Mouse (Mus musculus) ES-E14 (cell line): Measurements from ENCODE around the gene Kcnj1. TPM values are rescaled to one million over a fixed set of nuclear protein-coding genes. Genes with fewer than 3 reads are reported as not detected.
A peak's percentile ranks its signal among the peaks of the same experiment; 100 is the strongest.

Experiments
- DNase-seq: peaks from one replicate; pipeline ENCODE4 v3.0.0-alpha.2; 2013; ENCODE audit warnings: low read depth, low spot score
- H3K27ac ChIP-seq: 2 replicates; pipeline ENCODE4 v1.5.1; 2012; ENCODE audit warnings: low read depth, mild to moderate bottlenecking, low read length, moderate library complexity, mixed read lengths; ENCODE audit not compliant: poor library complexity, insufficient read depth, severe bottlenecking
- H3K36me3 ChIP-seq: 2 replicates; pipeline ENCODE4 v1.6.1; 2012; ENCODE audit warnings: mild to moderate bottlenecking, low read length, moderate library complexity, mixed read lengths; ENCODE audit not compliant: control insufficient read depth, poor library complexity, insufficient read depth, severe bottlenecking
- H3K4me1 ChIP-seq, 2 experiments: fragments of 150-350 bp in 1 of 2; sonication (generic) in 1 of 2; 2 replicates each; pipeline ENCODE4 v1.6.1; 2012; ENCODE audit warnings: low read length in 2 of 2, mild to moderate bottlenecking in 1 of 2, mixed read lengths in 1 of 2; ENCODE audit not compliant: control insufficient read depth in 2 of 2, insufficient read depth in 2 of 2, poor library complexity in 1 of 2
- H3K4me3 ChIP-seq, 2 experiments: fragments of 150-350 bp in 1 of 2; sonication (generic) in 1 of 2; 2 replicates each; pipeline ENCODE4 v1.5.1; 2012; ENCODE audit warnings: low read length in 2 of 2, low read depth in 1 of 2, mild to moderate bottlenecking in 1 of 2, mixed read lengths in 1 of 2; ENCODE audit not compliant: insufficient read depth in 1 of 2, poor library complexity in 1 of 2, severe bottlenecking in 1 of 2
- H3K9ac ChIP-seq: 2 replicates; pipeline ENCODE4 v1.6.1; 2012; ENCODE audit warnings: low read depth, mild to moderate bottlenecking, low read length, mixed read lengths; ENCODE audit not compliant: poor library complexity, insufficient read depth, severe bottlenecking
- H3K9me3 ChIP-seq: fragments of 150-350 bp; sonication (generic); 2 replicates; pipeline ENCODE4 v1.6.1; 2012; ENCODE audit warnings: low read depth, mild to moderate bottlenecking, low read length; ENCODE audit not compliant: control insufficient read depth, insufficient read depth
- CHD2 ChIP-seq: IDR thresholded peaks from 2 replicates; pipeline ENCODE4 v1.6.1; 2014; ENCODE audit warnings: mild to moderate bottlenecking, low read depth, low read length, inconsistent platforms
- HCFC1 ChIP-seq: IDR thresholded peaks from 2 replicates; pipeline ENCODE4 v1.6.1; 2012; ENCODE audit warnings: low read length, inconsistent platforms, borderline replicate concordance; ENCODE audit not compliant: insufficient read depth
- MAFK ChIP-seq: IDR thresholded peaks from 2 replicates; pipeline ENCODE4 v1.6.1; 2014; ENCODE audit warnings: mild to moderate bottlenecking, low read depth, low read length, inconsistent platforms; ENCODE audit not compliant: insufficient read depth
- ZC3H11A ChIP-seq: IDR thresholded peaks from 2 replicates; pipeline ENCODE4 v1.6.1; 2012; ENCODE audit warnings: low read depth, mild to moderate bottlenecking, inconsistent platforms, low read length, borderline replicate concordance
- ZNF384 ChIP-seq: IDR thresholded peaks from 2 replicates; pipeline ENCODE4 v1.6.1; 2012; ENCODE audit warnings: low read depth, low read length, inconsistent platforms
- in situ Hi-C, 2 experiments: fragments of 600-800 bp; cut with MboI; formaldehyde crosslinking; loops; one replicate each; pipeline ENCODE4 v1.15.1; 2025; ENCODE audit warnings: low sequenced_read_pairs in 2 of 2, inconsistent platforms in 1 of 2; ENCODE audit not compliant: unreplicated experiment in 2 of 2
- total RNA-seq: library from RNA; depleted of rRNA; stranded (reverse); fragments of 300-350 nt; gene quantifications from 2 replicates; pipeline ENCODE4 v1.2.3, GENCODE M21; 2012

Gene Kcnj1
- total RNA-seq, 1 experiment, result not detected

- no peak overlapping the region for H3K27ac ChIP-seq
- in situ Hi-C loops, result no loop called here
Observed at GRCm38 (mm10) chr9:32335389-32336150, 36.7 kb upstream of the Kcnj1 start.

GRCm38 (mm10) chr9:32340831-32341230, 31.5 kb upstream of the Kcnj1 start:
- no peak for DNase-seq
- in situ Hi-C loops, result loop anchor here in 1 of 2 experiments (10.0 kb wide), 1 partner anchor 66 kb away; no protein-coding TSS in a partner anchor
- TF ChIP-seq HCFC1, result no peak
- TF ChIP-seq ZC3H11A, result no peak
- no peak for TF ChIP-seq MAFK
- TF ChIP-seq ZNF384, result no peak
- no peak for TF ChIP-seq CHD2
- no peaks in the 10 kb centered on the region for H3K9me3 ChIP-seq
- no peak overlapping the region for H3K9ac ChIP-seq
- no peaks in the 10 kb centered on the region for H3K36me3 ChIP-seq
- H3K4me1 ChIP-seq, result peaks cover 0 to 5% of the 10 kb centered on the region in 2 experiments; a peak in 1 of 4 replicates
- no peak overlapping the region for H3K27ac ChIP-seq
- H3K4me3 ChIP-seq, result no peak overlapping the region

More at GRCm38 (mm10) chr9:32335389-32336150, 36.7 kb upstream of the Kcnj1 start:
- no peak for DNase-seq
- Histone ChIP-seq H3K9me3 (no peaks in the 10 kb centered on the region), H3K9ac (no peak overlapping the region), H3K36me3 (no peaks in the 10 kb centered on the region), H3K4me3 (no peak overlapping the region), H3K4me1 (no peaks in the 10 kb centered on the region)
- TF ChIP-seq ZNF384 (no peak), HCFC1 (no peak), ZC3H11A (no peak), CHD2 (no peak), MAFK (no peak)

- in situ Hi-C loops, result loop anchor here in 1 of 2 experiments (10.0 kb wide), 1 partner anchor 68 kb away; no protein-coding TSS in a partner anchor
- no peak overlapping the region for H3K4me3 ChIP-seq
- no peaks in the 10 kb centered on the region for H3K9me3 ChIP-seq
- H3K4me1 ChIP-seq, result peaks cover 0 to 7% of the 10 kb centered on the region in 2 experiments; a peak in 1 of 4 replicates
- no peaks in the 10 kb centered on the region for H3K36me3 ChIP-seq
- no peak for DNase-seq
- TF ChIP-seq HCFC1, result no peak
- no peak for TF ChIP-seq ZNF384
- H3K27ac ChIP-seq, result no peak overlapping the region
- no peak overlapping the region for H3K9ac ChIP-seq
Observed at GRCm38 (mm10) chr9:32342929-32343328, 29.4 kb upstream of the Kcnj1 start.

GRCm38 (mm10) chr9:32344051-32344450, 28.2 kb upstream of the Kcnj1 start, which contains the start of gene Kcnj5:
TSS of gene Kcnj5 (minus strand) at chr9:32344350.
- TF ChIP-seq ZNF384, result no peak
- no peak for TF ChIP-seq CHD2
- TF ChIP-seq HCFC1, result no peak
- TF ChIP-seq ZC3H11A, result no peak
- no peak for TF ChIP-seq MAFK
- Histone ChIP-seq H3K36me3 (no peaks in the 10 kb centered on the region), H3K4me1 (peaks cover 0 to 7% of the 10 kb centered on the region in 2 experiments; a peak in 1 of 4 replicates), H3K4me3 (peak within 1 kb of the TSS; percentile 39 to 56), H3K9ac (peak within 1 kb of the TSS; percentile 28; the same call in 1 of the 2 replicates), H3K27ac (no peak within 1 kb of the TSS), H3K9me3 (no peaks in the 10 kb centered on the region)
- no peak for DNase-seq
- in situ Hi-C loops, result loop anchor here in 1 of 2 experiments (10.0 kb wide), 1 partner anchor 69 kb away; no protein-coding TSS in a partner anchor
